Mouse (Mus musculus) neural tube, embryonic 13.5 days (tissue): Measurements from ENCODE around the gene Adgrg5. TPM values are rescaled to one million over a fixed set of nuclear protein-coding genes. Genes with fewer than 3 reads are reported as not detected.

Experiments
- ATAC-seq: fragments of 200-750 bp; cut with Nextera tagmentation; 2 replicates; pipeline ENCODE4 v1.8.0; 2017; ENCODE audit warnings: low read depth, mild to moderate bottlenecking, moderate TSS enrichment, moderate library complexity
- H3K27ac ChIP-seq: fragments of 300-500 bp; sonication (generic); replicated peaks from 2 replicates; pipeline ENCODE4 v1.5.1; 2015; ENCODE audit warnings: moderate library complexity, mild to moderate bottlenecking, inconsistent platforms
- H3K27me3 ChIP-seq: fragments of 300-500 bp; sonication (generic); 2 replicates; pipeline ENCODE4 v1.6.1; 2015; ENCODE audit warnings: mild to moderate bottlenecking, inconsistent platforms
- H3K36me3 ChIP-seq: fragments of 300-500 bp; sonication (generic); 2 replicates; pipeline ENCODE4 v1.6.1; 2015; ENCODE audit warnings: mild to moderate bottlenecking, inconsistent platforms
- H3K4me1 ChIP-seq: fragments of 300-500 bp; sonication (generic); replicated peaks from 2 replicates; pipeline ENCODE4 v1.6.1; 2015; ENCODE audit warnings: inconsistent platforms
- H3K4me2 ChIP-seq: fragments of 300-500 bp; sonication (generic); 2 replicates; pipeline ENCODE4 v1.6.1; 2015; ENCODE audit warnings: inconsistent platforms, mild to moderate bottlenecking, moderate library complexity
- H3K4me3 ChIP-seq: fragments of 300-500 bp; sonication (generic); 2 replicates; pipeline ENCODE4 v1.5.1; 2015; ENCODE audit warnings: mild to moderate bottlenecking, inconsistent platforms
- H3K9ac ChIP-seq: fragments of 300-500 bp; sonication (generic); 2 replicates; pipeline ENCODE4 v1.6.1; 2015; ENCODE audit warnings: moderate library complexity, mild to moderate bottlenecking, inconsistent platforms
- H3K9me3 ChIP-seq: fragments of 300-500 bp; sonication (generic); 2 replicates; pipeline ENCODE4 v1.6.1; 2016; ENCODE audit warnings: inconsistent platforms
- WGBS: fragments of 180-500 bp; shearing (Covaris S2); methylation state at CpG from one replicate; pipeline ENCODE4 v1.1.7; 2015; 5-methylcytosine and 5-hydroxymethylcytosine counted together
- polyA plus RNA-seq: library from polyadenylated mRNA; unstranded; fragments of >200 nt; fragmentation: Nextera tagmentation; extraction: Ambion mirVana; gene quantifications from 2 replicates; pipeline ENCODE4 v1.2.1, GENCODE M21; 2015

Adgrg5 gene
- polyA plus RNA-seq, 1 experiment from 2014 or later: 0.07 TPM

DNA sequence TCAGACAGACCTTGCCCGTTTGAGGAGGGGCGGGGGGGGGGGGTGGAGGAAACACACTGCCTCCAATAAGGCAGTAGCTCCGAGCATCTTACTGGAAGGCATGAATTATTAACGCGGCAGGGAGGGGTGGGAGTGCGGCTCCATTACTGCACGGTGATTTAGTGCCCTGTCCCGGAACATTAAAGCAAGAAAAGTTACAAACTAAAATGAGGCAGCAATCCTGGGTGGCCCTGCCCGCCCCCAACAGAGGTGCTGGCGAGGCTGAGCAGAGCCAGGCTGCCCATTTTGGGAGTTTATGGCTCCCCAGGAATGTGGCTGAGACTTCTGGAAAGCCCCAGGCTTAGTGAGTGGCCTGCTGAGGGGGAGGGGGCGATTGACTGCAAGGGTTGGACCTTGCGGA, 19.8 kb upstream of the Adgrg5 start:
- no peak overlapping the region for H3K27ac ChIP-seq
- WGBS: 25% methylated on average over 12 of the region's 12 CpGs
- H3K4me2 ChIP-seq: no peak overlapping the region
- H3K27me3 ChIP-seq: no peaks in the 10 kb centered on the region
- H3K9ac ChIP-seq: no peak overlapping the region
- no peak overlapping the region for H3K4me3 ChIP-seq
- no peaks in the 10 kb centered on the region for H3K36me3 ChIP-seq
- no peaks in the 10 kb centered on the region for H3K9me3 ChIP-seq
- ATAC-seq: peak; percentile 19; the same call in 1 of the 2 replicates
- peaks cover 50% of the 10 kb centered on the region for H3K4me1 ChIP-seq

DNA sequence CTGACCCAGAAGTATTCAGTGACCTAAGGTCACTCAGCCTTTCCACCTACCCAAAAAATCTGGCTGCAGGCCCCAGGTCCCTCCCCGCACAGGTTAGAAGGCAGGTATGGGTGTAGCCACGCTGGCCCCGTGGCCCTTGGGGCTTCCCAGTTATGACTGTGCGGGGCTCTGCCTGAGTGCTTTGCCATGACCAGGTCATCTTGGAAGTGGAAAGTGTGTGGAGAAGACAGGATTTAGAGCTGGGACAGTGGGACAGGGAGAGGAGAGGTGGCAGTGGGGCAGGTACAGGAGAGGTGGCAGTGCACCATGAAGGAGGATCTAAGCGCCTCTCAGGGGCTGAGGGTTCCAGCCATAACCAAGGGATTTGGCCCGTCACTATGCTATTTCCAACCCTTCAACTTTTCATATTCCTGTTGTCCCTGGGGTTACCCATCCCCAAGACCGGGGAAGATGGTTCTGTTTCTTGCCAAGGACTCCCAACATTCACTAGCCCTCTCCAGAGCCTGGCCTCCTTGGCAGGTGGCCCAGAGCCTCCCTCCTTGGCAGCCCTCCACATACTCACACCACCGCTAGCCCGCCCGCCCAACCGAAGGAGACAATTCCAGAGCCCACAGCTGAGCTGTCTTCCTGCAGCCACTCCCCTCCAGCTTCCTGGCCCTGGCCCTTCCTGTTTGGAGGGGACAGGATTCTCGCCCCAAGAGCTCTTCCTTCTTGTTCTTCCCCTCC, 18.9 kb upstream of the Adgrg5 start:
- H3K27ac ChIP-seq: peak overlapping the region; percentile 34; the same call in 1 of the 2 replicates
- peak; percentile 57 for ATAC-seq
- no peaks in the 10 kb centered on the region for H3K36me3 ChIP-seq
- no peaks in the 10 kb centered on the region for H3K9me3 ChIP-seq
- H3K4me2 ChIP-seq: no peak overlapping the region
- no peak overlapping the region for H3K9ac ChIP-seq
- peaks cover 44% of the 10 kb centered on the region for H3K4me1 ChIP-seq
- 73% methylated on average over 12 of the region's 12 CpGs for WGBS
- no peak overlapping the region for H3K4me3 ChIP-seq
- no peaks in the 10 kb centered on the region for H3K27me3 ChIP-seq

DNA sequence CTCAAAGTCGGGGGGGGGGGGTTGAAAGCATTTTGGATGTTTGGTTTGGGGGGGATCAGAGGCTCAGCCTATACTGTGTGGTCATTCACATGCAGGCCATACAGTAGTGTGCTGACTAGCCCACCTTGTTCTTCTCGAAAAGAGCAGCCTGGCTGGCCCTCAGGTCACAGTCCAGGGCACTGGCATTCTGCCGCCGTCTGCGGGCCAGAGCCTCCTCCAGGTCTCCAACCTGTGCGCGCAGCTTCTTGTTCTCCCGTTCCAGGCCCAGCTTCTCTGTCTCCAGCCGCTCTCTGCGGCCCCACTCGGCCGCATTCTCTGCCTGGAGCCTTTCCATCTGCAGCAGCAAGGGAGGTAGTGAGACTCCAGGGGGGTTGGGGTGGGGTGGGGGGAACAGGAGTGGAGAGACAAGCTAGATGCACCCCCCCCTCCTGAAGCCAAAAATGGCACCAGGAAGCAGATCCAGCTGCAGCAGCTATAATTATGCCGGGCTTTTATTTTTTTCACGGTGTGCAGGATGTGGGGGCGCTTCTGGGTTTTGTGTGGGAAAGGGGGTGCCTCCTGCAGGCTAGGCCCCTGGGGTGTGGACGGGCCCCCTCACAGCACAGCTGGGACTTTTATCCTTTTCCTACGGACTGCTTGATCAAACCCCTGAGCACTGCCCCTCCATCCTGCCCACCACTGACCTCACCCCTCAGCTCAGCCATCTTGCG, 15.7 kb upstream of the Adgrg5 start:
- no peak overlapping the region for H3K4me3 ChIP-seq
- no peak for ATAC-seq
- H3K9ac ChIP-seq: no peak overlapping the region
- H3K27ac ChIP-seq: no peak overlapping the region
- H3K27me3 ChIP-seq: peaks cover 15% of the 10 kb centered on the region
- no peaks in the 10 kb centered on the region for H3K9me3 ChIP-seq
- 86% methylated on average over 18 of the region's 18 CpGs for WGBS
- H3K36me3 ChIP-seq: no peaks in the 10 kb centered on the region
- H3K4me2 ChIP-seq: no peak overlapping the region
- H3K4me1 ChIP-seq: peaks cover 34% of the 10 kb centered on the region

DNA sequence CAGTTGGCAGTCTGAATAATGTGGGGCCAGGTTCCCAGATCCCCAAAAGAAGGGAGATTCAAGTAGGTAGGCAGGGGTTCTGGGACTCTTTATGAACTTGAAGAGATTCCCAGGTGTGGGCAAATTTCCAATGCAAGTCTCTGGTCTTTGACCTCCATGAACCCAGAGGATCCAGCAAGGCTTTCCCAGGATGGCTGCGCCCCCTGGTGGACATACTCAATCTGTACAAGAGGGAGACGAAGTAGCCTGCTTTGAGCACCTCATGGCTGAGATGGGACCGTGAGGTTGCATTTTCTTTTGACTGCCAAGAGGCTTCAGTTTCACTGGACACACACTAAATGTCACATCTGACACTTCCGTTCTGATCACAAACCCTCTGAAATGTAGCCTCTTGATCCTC, 14.6 kb upstream of the Adgrg5 start:
- Histone ChIP-seq H3K9ac (no peak overlapping the region), H3K27ac (no peak overlapping the region), H3K9me3 (no peaks in the 10 kb centered on the region), H3K4me2 (no peak overlapping the region), H3K36me3 (no peaks in the 10 kb centered on the region), H3K4me1 (peaks cover 36% of the 10 kb centered on the region), H3K4me3 (no peak overlapping the region), H3K27me3 (peaks cover 25% of the 10 kb centered on the region)
- no peak for ATAC-seq
- WGBS: 8% methylated on average over 4 of the region's 4 CpGs

DNA sequence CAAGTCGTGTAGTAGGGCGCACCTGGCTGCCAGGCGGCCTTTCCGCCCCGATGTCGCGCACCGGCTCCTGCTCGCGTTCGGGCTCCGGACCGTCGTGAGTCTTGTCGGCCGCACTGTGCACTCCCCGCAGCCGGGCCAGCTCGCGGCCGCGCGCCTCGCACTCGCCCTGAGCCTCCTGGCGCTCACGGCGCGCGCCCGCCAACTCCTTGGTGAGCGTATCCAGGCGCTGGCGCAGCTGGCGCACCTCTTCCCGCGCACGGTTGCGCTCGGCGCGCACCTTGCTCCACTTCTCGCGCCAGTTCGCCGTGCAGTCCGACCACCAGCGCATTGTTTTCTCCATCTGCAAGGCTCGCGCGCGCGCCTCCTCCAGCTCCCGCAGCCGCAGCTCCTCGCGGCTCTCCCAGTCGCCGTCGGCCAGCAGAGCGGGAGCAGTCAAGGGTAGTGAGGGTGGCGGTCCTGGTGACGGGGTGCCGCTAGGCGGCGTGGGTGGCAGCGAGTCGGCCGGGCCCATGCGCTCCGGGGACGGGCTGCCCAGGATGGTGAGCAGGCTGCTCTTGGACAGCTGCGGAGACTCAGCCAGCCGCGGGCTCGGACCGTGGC, 10.3 kb upstream of the Adgrg5 start:
- peak overlapping the region; percentile 66 for H3K9ac ChIP-seq
- H3K4me1 ChIP-seq: peaks cover 51% of the 10 kb centered on the region
- H3K27me3 ChIP-seq: peaks cover 52% of the 10 kb centered on the region
- no peak overlapping the region for H3K27ac ChIP-seq
- peak overlapping the region; percentile 76 for H3K4me2 ChIP-seq
- ATAC-seq: peak; percentile 62
- no peaks in the 10 kb centered on the region for H3K36me3 ChIP-seq
- H3K9me3 ChIP-seq: no peaks in the 10 kb centered on the region
- 3% methylated on average over 77 of the region's 77 CpGs for WGBS
- peak overlapping the region; percentile 48 for H3K4me3 ChIP-seq

DNA sequence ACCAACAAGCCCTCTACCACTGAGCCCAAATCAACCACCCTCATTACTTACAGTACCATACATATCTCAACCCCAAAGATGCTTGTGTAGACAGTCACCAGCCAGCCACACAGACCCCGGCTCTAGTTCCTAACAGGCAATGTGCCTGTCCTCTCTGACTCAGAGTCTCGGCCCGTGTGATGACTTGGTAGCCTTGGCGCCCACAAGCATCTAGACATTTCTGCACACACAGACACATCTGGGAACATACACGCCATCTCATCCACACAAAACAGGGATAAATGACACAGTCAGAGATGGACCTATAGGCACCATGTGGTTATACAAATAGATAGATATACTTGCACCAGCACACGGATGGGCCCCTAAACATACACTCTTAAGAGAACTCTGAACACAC, 9.2 kb upstream of the Adgrg5 start:
- Histone ChIP-seq H3K4me1 (peaks cover 48% of the 10 kb centered on the region), H3K4me3 (no peak overlapping the region), H3K27me3 (peaks cover 60% of the 10 kb centered on the region), H3K36me3 (no peaks in the 10 kb centered on the region), H3K9me3 (no peaks in the 10 kb centered on the region), H3K27ac (no peak overlapping the region), H3K9ac (no peak overlapping the region), H3K4me2 (no peak overlapping the region)
- ATAC-seq: no peak
- WGBS: 86% methylated on average over 6 of the region's 6 CpGs

DNA sequence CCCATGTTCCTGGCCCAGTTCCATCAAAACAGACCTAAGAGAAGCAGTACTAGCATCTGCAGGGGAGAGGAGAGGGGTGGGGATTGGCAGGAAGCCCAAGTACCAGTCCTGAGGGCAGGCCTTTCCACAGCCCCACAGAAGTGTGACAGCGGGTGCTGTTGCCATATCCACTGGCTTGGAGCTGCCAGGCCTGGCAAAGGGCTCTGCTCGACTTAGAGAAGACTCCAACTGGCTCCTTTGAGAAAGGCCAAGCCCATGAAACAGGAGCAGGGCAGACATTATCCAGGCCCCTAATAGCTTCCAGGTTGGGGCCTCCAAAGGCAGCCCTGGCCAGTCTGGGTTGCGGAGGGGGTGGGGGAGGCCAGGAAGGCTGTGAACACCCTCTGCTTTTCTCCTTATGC, 8.8 kb upstream of the Adgrg5 start:
- ATAC-seq: no peak
- 66% methylated on average over 3 of the region's 3 CpGs for WGBS

DNA sequence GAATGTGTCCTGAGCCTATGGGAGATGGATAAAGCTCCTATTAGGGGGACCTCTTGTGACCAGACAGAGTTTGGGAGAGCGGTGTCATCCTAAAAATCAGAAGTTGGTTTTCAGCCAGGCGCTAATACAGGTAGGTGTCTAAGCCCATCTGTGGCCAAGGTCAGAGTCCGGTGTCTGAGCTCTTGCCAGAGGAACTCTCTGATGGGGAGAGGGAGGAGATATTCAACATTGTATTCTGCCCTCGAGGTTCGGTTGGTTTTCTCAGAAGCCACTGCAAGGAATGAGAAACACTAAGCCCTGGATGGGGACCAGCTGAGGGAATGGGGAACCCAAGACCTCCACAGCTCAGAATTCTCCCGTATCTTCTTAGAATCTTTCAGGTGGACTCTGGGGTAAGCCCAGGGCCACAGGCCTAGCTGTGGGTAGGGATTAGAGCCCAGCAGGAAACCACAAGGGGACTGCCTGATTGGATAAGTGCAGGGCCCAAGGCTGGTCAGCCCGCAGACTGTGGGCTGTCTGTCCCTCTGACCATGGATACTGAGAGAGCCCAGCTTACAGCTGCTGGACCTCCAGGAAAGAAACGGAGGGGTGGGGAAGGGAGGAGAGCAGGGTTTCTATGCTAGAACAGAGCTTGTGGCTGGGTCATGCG, 7.1 kb upstream of the Adgrg5 start:
- no peak overlapping the region for H3K27ac ChIP-seq

More for the DNA sequence above, 8.8 kb upstream of the Adgrg5 start:
- no peak overlapping the region for H3K9ac ChIP-seq
- no peak overlapping the region for H3K4me3 ChIP-seq
- H3K27ac ChIP-seq: peak overlapping the region; percentile 24; the same call in 1 of the 2 replicates
- H3K36me3 ChIP-seq: no peaks in the 10 kb centered on the region
- H3K4me1 ChIP-seq: peaks cover 48% of the 10 kb centered on the region
- no peak overlapping the region for H3K4me2 ChIP-seq
- peaks cover 60% of the 10 kb centered on the region for H3K27me3 ChIP-seq
- no peaks in the 10 kb centered on the region for H3K9me3 ChIP-seq

DNA sequence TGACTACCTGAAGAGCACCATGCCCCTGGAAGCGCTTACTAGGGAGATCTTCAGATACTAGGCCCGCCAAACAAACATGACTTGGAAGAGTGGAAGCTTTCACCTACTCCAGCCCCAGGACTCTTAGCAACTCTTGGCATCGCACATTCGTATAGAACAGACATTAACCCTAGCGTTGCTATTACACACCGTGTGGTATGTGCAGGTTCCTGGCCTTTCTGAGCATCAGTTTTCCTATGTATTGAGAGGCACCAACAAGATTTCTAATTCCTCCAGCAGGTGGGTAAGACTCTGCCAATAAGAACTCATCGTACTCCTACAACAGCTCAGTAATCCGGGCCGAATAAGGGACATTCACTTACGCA, 6.6 kb upstream of the Adgrg5 start:
- no peaks in the 10 kb centered on the region for H3K36me3 ChIP-seq
- peaks cover 48% of the 10 kb centered on the region for H3K4me1 ChIP-seq
- no peaks in the 10 kb centered on the region for H3K9me3 ChIP-seq
- peak overlapping the region; percentile 73 for H3K4me2 ChIP-seq
- WGBS: 14% methylated on average over 10 of the region's 10 CpGs
- H3K4me3 ChIP-seq: peak overlapping the region; percentile 55
- peaks cover 53% of the 10 kb centered on the region for H3K27me3 ChIP-seq
- H3K9ac ChIP-seq: peak overlapping the region; percentile 70
- no peak overlapping the region for H3K27ac ChIP-seq
- no peak for ATAC-seq

More for the DNA sequence above, 7.1 kb upstream of the Adgrg5 start:
- H3K4me1 ChIP-seq: peaks cover 48% of the 10 kb centered on the region
- peak overlapping the region; percentile 73 for H3K4me2 ChIP-seq
- H3K9me3 ChIP-seq: no peaks in the 10 kb centered on the region
- 57% methylated on average over 9 of the region's 9 CpGs for WGBS
- no peak for ATAC-seq
- peak overlapping the region; percentile 70; the same call in 1 of the 2 replicates for H3K9ac ChIP-seq
- H3K4me3 ChIP-seq: peak overlapping the region; percentile 55
- H3K27me3 ChIP-seq: peaks cover 58% of the 10 kb centered on the region
- H3K36me3 ChIP-seq: no peaks in the 10 kb centered on the region

DNA sequence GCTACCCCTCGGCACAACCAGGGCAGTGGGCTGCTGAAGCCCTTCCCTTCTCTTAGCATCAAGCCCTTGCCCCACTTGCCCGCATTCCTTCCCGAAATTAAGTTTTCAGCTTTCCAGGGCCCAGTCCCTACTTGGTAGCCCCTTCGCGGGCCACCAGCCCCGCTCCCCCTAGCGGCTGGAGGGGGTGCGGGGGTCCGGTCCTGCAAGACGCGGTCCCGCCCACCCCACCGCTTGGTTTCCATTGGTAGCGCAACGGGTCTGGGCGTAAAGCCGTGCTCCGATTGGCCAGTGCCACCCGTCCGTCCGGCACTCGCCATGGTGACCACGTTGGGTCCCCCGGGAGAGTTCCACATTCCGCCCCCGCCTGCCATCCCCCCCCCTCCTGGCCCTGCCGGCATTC, 6.1 kb upstream of the Adgrg5 start:
- Histone ChIP-seq H3K9ac (peak overlapping the region; percentile 70), H3K27ac (0 out of 2 replicates have a peak overlapping the region, but pooled peaks have one; percentile 33), H3K4me1 (peaks cover 48% of the 10 kb centered on the region), H3K9me3 (no peaks in the 10 kb centered on the region), H3K4me2 (peak overlapping the region; percentile 73), H3K4me3 (peak overlapping the region; percentile 55), H3K27me3 (peaks cover 49% of the 10 kb centered on the region), H3K36me3 (no peaks in the 10 kb centered on the region)
- 1% methylated on average over 27 of the region's 27 CpGs for WGBS
- peak; percentile 91 for ATAC-seq

DNA sequence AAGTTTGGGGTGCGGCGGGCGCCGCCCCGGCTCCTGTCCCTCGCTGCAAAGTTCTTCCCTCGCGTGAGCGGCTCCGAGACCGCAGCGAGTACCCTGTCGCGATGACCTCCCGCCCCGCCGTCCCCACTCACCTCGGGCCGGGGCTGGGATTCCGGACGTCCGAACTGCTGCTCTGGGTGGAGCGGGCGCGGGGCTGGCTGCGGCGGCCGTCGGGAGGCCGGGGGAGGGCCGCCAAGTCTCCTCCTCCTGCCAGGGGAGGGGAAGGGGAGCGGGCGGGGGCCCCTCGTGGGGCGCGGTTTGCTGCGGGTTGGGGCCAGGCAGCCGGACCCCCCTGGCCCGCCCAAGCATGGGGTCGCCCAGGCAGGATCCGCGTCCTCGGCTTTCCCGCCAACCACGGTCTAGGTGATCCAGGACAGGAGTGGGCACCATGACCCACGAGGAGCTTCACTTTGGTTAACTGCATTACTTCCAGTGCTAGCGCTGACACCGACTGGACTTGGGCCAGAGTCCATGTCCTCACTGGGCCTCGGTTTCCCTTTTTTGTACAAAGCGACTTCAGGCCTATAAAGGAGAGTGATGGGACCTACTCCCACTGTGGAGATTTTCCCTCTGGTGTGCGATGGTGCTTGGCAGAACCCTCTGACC, 5.5 kb upstream of the Adgrg5 start, which contains the start of gene Ccdc102a:
Ccdc102a (minus strand) TSS at position 248 of the 645 bp plus-strand sequence.
- H3K9ac ChIP-seq: peak within 1 kb of the TSS; percentile 70
- 0 out of 2 replicates have a peak within 1 kb of the TSS, but pooled peaks have one; percentile 33 for H3K27ac ChIP-seq
- 4% methylated on average over 39 of the region's 51 CpGs for WGBS
- H3K9me3 ChIP-seq: no peaks in the 10 kb centered on the region
- peak; percentile 41; the same call in 1 of the 2 replicates for ATAC-seq
- peak within 1 kb of the TSS; percentile 55 for H3K4me3 ChIP-seq
- peak within 1 kb of the TSS; percentile 73 for H3K4me2 ChIP-seq
- H3K4me1 ChIP-seq: peaks cover 49% of the 10 kb centered on the region
- no peaks in the 10 kb centered on the region for H3K36me3 ChIP-seq
- H3K27me3 ChIP-seq: peaks cover 43% of the 10 kb centered on the region
